Mouse (Mus musculus) heart, embryonic 14.5 days (tissue): Measurements from ENCODE around the gene Egfem1. TPM values are rescaled to one million over a fixed set of nuclear protein-coding genes. Genes with fewer than 3 reads are reported as not detected.

Source experiments
- ATAC-seq: fragments of 200-750 bp; cut with Nextera tagmentation; 2 replicates; pipeline ENCODE4 v1.8.0; 2017; ENCODE audit warnings: low read depth, moderate TSS enrichment; ENCODE audit not compliant: insufficient number of reproducible peaks, insufficient read depth, low FRiP score
- H3K27ac ChIP-seq, 2 experiments: fragments of 200-500 bp in 1 of 2; fragments of 300-500 bp in 1 of 2; sonication (generic) in 1 of 2; replicated peaks in 1 of 2; 2 replicates each; pipeline ENCODE4 v1.5.1; 2012 to 2014; ENCODE audit warnings: low read depth in 2 of 2, low read length in 2 of 2, control low read depth in 1 of 2, mild to moderate bottlenecking in 1 of 2, mixed read lengths in 1 of 2; ENCODE audit not compliant: control insufficient read depth in 1 of 2, insufficient read depth in 1 of 2
- H3K27me3 ChIP-seq: fragments of 300-500 bp; sonication (generic); 2 replicates; pipeline ENCODE4 v1.6.1; 2014; ENCODE audit warnings: mild to moderate bottlenecking, low read length, control low read depth; ENCODE audit not compliant: control insufficient read depth, insufficient read depth
- H3K36me3 ChIP-seq: fragments of 300-500 bp; sonication (generic); 2 replicates; pipeline ENCODE4 v1.6.1; 2014; ENCODE audit warnings: mild to moderate bottlenecking, control low read depth, low read length, mixed read lengths; ENCODE audit not compliant: control insufficient read depth, insufficient read depth
- H3K4me1 ChIP-seq, 2 experiments: fragments of 200-500 bp in 1 of 2; fragments of 300-500 bp in 1 of 2; sonication (generic) in 1 of 2; 2 replicates each; pipeline ENCODE4 v1.6.1; 2012 to 2014; ENCODE audit warnings: low read length in 2 of 2, control low read depth in 1 of 2, mixed read lengths in 1 of 2; ENCODE audit not compliant: control insufficient read depth in 2 of 2, insufficient read depth in 2 of 2
- H3K4me2 ChIP-seq: fragments of 300-500 bp; sonication (generic); 2 replicates; pipeline ENCODE4 v1.6.1; 2014; ENCODE audit warnings: mild to moderate bottlenecking, low read length
- H3K4me3 ChIP-seq, 2 experiments: fragments of 200-500 bp in 1 of 2; fragments of 300-500 bp in 1 of 2; sonication (generic) in 1 of 2; 2 replicates each; pipeline ENCODE4 v1.5.1; 2012 to 2014; ENCODE audit warnings: low read length in 2 of 2, mild to moderate bottlenecking in 2 of 2, control low read depth in 1 of 2, low read depth in 1 of 2, moderate library complexity in 1 of 2; ENCODE audit not compliant: control insufficient read depth in 1 of 2, insufficient read depth in 1 of 2
- H3K9ac ChIP-seq: fragments of 300-500 bp; sonication (generic); 2 replicates; pipeline ENCODE4 v1.6.1; 2014; ENCODE audit warnings: mild to moderate bottlenecking, low read length
- H3K9me3 ChIP-seq: fragments of 300-500 bp; sonication (generic); 2 replicates; pipeline ENCODE4 v1.6.1; 2016; ENCODE audit warnings: low read length, control low read depth; ENCODE audit not compliant: control insufficient read depth
- WGBS: fragments of 180-500 bp; shearing (Covaris S2); extraction: QIAGEN DNeasy Blood & Tissue Kit; methylation state at CpG from one replicate; pipeline ENCODE4 v1.1.7; 2014; 5-methylcytosine and 5-hydroxymethylcytosine counted together
- polyA plus RNA-seq: library from polyadenylated mRNA; unstranded; fragments of >200 nt; fragmentation: Nextera tagmentation; extraction: Ambion mirVana; gene quantifications from 2 replicates; pipeline ENCODE4 v1.2.1, GENCODE M21; 2014

Gene Egfem1
- polyA plus RNA-seq, 1 experiment from 2014 or later, result 0.41 TPM

DNA sequence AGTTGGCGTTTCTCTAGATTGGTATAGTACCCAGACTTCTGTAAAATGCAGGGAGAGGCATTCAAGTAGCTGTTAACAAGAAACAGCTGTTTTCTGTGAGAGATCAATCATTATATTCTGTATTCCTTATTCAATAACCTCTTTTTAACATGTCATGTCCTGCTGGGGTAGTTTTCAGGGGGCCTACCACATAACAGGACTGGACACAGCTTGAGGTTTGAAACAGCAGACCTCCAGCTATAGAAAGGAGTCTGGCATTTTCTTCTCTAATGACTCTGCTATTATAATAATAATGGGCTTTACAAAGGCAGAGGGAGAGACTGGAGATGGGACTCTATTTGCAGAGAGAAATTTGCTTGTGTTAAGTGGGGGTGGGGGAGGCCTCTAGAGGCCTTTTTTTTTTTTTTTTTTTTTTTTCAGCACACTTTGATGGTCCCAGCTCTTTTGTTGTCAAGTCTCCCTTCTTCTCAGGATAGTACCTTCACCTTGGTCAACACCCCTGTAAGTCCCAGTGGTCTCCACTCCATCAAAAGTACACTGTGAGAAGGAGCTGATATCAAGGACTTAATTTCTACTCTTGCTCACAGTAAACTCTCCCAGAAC lies 459.8 kb downstream of the Egfem1 start:
- Histone ChIP-seq H3K36me3 (no peaks in the 10 kb centered on the region), H3K27me3 (no peaks in the 10 kb centered on the region), H3K4me3 (no peak overlapping the region), H3K9me3 (no peaks in the 10 kb centered on the region), H3K4me1 (no peaks in the 10 kb centered on the region), H3K4me2 (no peak overlapping the region), H3K27ac (no peak overlapping the region), H3K9ac (no peak overlapping the region)
- no peak for ATAC-seq
- 56% methylated on average over 1 of the region's 1 CpGs for WGBS

DNA sequence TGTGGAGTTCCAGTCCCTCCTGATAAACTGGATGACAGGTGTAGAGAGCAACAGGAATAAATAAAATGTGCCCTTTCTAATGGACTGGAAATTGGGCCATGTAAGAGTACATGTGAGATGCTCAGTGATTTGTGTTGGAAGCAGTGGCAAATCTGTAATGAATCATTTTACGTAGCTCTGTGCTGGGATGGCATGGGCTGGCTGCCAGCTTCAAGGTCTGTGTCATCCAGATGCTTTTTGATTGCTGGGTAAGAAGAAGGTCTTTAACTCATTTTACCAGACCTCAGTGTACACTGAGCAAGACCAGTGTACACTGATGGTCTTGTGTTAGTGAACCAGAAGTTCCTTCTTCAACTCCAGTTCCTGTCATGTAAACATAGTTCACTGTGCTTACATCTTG lies 462.2 kb downstream of the Egfem1 start:
- H3K36me3 ChIP-seq, result no peaks in the 10 kb centered on the region
- no peaks in the 10 kb centered on the region for H3K4me1 ChIP-seq
- no peaks in the 10 kb centered on the region for H3K27me3 ChIP-seq
- no peak for ATAC-seq
- H3K4me2 ChIP-seq, result no peak overlapping the region
- no peak overlapping the region for H3K27ac ChIP-seq
- H3K4me3 ChIP-seq, result no peak overlapping the region
- H3K9me3 ChIP-seq, result no peaks in the 10 kb centered on the region
- 88% methylated on average over 1 of the region's 1 CpGs for whole genome bisulfite sequencing
- no peak overlapping the region for H3K9ac ChIP-seq

- Histone ChIP-seq H3K4me2 (no peak overlapping the region), H3K9me3 (no peaks in the 10 kb centered on the region), H3K27me3 (no peaks in the 10 kb centered on the region), H3K27ac (no peak overlapping the region), H3K4me1 (no peaks in the 10 kb centered on the region), H3K4me3 (no peak overlapping the region), H3K9ac (no peak overlapping the region), H3K36me3 (no peaks in the 10 kb centered on the region)
- 91% methylated on average over 1 of the region's 1 CpGs for WGBS
- no peak for ATAC-seq
Measured at GRCm38 (mm10) chr3:29563171-29563570, 481.3 kb downstream of the Egfem1 start.

DNA sequence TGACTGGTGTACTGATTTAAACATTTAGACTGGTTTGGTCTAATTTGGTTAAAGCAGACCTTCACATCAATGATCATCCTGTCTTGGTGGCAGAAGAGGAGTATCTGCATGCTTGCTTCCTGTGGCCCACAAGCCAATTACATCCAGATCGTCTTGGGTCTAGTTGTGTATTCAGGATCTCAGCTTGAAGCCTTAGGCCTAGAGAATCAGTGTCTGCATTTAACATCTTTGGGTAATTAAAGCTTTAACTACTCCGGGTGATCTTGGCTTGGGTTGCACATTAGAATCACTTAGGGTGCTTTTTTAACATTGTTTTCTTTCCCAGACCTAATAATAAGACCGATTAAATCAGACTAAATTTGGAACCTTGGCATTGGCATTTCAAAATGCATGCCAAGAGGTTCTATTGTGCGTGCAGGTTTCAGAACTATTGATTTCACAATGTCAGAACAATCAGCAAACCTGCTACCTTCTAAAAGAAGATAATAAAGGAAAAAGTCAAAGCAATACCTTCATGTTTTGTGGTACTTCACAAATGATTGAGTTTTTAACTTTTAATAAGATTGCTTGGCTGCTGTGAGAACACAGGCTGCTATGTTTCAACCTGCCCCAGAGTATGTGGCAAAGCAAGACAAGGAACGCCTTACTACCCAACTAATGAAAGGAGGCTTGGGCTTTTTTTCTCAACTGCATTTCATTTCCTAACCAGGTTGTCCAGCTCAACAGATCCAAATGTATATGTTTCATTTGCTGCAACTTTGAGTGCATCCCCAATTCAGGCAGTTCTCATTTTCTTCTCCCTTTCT lies 496.4 kb downstream of the Egfem1 start:
- Histone ChIP-seq H3K4me1 (no peaks in the 10 kb centered on the region), H3K9ac (no peak overlapping the region), H3K36me3 (no peaks in the 10 kb centered on the region), H3K4me3 (no peak overlapping the region), H3K27ac (no peak overlapping the region), H3K27me3 (no peaks in the 10 kb centered on the region), H3K9me3 (no peaks in the 10 kb centered on the region), H3K4me2 (no peak overlapping the region)
- no peak for ATAC-seq
- WGBS, result 67% methylated on average over 5 of the region's 5 CpGs

GRCm38 (mm10) chr3:29582749-29583148 lies 500.9 kb downstream of the Egfem1 start:
- WGBS, result 59% methylated on average over 8 of the region's 8 CpGs
- H3K4me2 ChIP-seq, result no peak overlapping the region
- H3K36me3 ChIP-seq, result no peaks in the 10 kb centered on the region
- ATAC-seq, result no peak
- no peaks in the 10 kb centered on the region for H3K9me3 ChIP-seq
- no peak overlapping the region for H3K4me3 ChIP-seq
- H3K27me3 ChIP-seq, result no peaks in the 10 kb centered on the region
- no peaks in the 10 kb centered on the region for H3K4me1 ChIP-seq
- H3K9ac ChIP-seq, result no peak overlapping the region
- no peak overlapping the region for H3K27ac ChIP-seq

GRCm38 (mm10) chr3:29602140-29602539 lies 520.3 kb downstream of the Egfem1 start:
- H3K4me1 ChIP-seq, result no peaks in the 10 kb centered on the region
- H3K36me3 ChIP-seq, result no peaks in the 10 kb centered on the region
- ATAC-seq, result no peak
- no peak overlapping the region for H3K4me2 ChIP-seq
- no peaks in the 10 kb centered on the region for H3K9me3 ChIP-seq
- H3K27me3 ChIP-seq, result no peaks in the 10 kb centered on the region
- 70% methylated on average over 7 of the region's 7 CpGs for WGBS
- no peak overlapping the region for H3K9ac ChIP-seq
- H3K27ac ChIP-seq, result no peak overlapping the region
- H3K4me3 ChIP-seq, result no peak overlapping the region

- no peak overlapping the region for H3K27ac ChIP-seq
- H3K4me1 ChIP-seq, result no peaks in the 10 kb centered on the region
- no peak overlapping the region for H3K9ac ChIP-seq
- H3K9me3 ChIP-seq, result no peaks in the 10 kb centered on the region
- no peak for ATAC-seq
- H3K4me3 ChIP-seq, result no peak overlapping the region
- no peaks in the 10 kb centered on the region for H3K27me3 ChIP-seq
- 34% methylated on average over 3 of the region's 3 CpGs for WGBS
- H3K4me2 ChIP-seq, result no peak overlapping the region
- no peaks in the 10 kb centered on the region for H3K36me3 ChIP-seq
Measured at GRCm38 (mm10) chr3:29608713-29609112, 526.9 kb downstream of the Egfem1 start.
